Mouse (Mus musculus) kidney, postnatal 0 days (tissue): ENCODE results near the gene Scarb1. TPM values are rescaled to one million over a fixed set of nuclear protein-coding genes. Genes with fewer than 3 reads are reported as not detected.
A peak's percentile ranks its signal among the peaks of the same experiment; 100 is the strongest.

Experiments used
- ATAC-seq: fragments of 200-750 bp; cut with Nextera tagmentation; replicated peaks from 2 replicates; pipeline ENCODE4 v1.8.0; 2017; ENCODE audit warnings: low read depth, moderate number of reproducible peaks, moderate TSS enrichment, moderate library complexity; ENCODE audit not compliant: low FRiP score
- DNase-seq: peaks from one replicate; pipeline ENCODE4 v3.0.0-alpha.2; 2016; ENCODE audit warnings: low spot score
- H3K27ac ChIP-seq: fragments of 300-500 bp; sonication (generic); 2 replicates; pipeline ENCODE4 v1.5.1; 2014; ENCODE audit warnings: mild to moderate bottlenecking
- H3K27me3 ChIP-seq: fragments of 300-500 bp; sonication (generic); 2 replicates; pipeline ENCODE4 v1.6.1; 2014; ENCODE audit warnings: low read length, mixed read lengths; ENCODE audit not compliant: insufficient read depth
- H3K36me3 ChIP-seq: fragments of 300-500 bp; sonication (generic); 2 replicates; pipeline ENCODE4 v1.6.1; 2014; ENCODE audit warnings: low read length, mixed read lengths; ENCODE audit not compliant: insufficient read depth
- H3K4me1 ChIP-seq: fragments of 300-500 bp; sonication (generic); replicated peaks from 2 replicates; pipeline ENCODE4 v1.6.1; 2014; ENCODE audit warnings: antibody characterized with exemption, low read length, mixed read lengths; ENCODE audit not compliant: insufficient read depth
- H3K4me2 ChIP-seq: fragments of 300-500 bp; sonication (generic); 2 replicates; pipeline ENCODE4 v1.6.1; 2014; ENCODE audit warnings: mild to moderate bottlenecking, low read length, moderate library complexity, mixed read lengths
- H3K4me3 ChIP-seq: fragments of 300-500 bp; sonication (generic); replicated peaks from 2 replicates; pipeline ENCODE4 v1.5.1; 2014; ENCODE audit warnings: low read depth, low read length
- H3K9ac ChIP-seq: fragments of 300-500 bp; sonication (generic); 2 replicates; pipeline ENCODE4 v1.6.1; 2014; ENCODE audit warnings: low read depth, low read length
- H3K9me3 ChIP-seq: fragments of 300-500 bp; sonication (generic); replicated peaks from 2 replicates; pipeline ENCODE4 v1.6.1; 2016; ENCODE audit warnings: low read length, inconsistent platforms, mixed read lengths
- CTCF ChIP-seq: IDR thresholded peaks from 2 replicates; pipeline ENCODE4 v1.5.1; 2016; ENCODE audit warnings: antibody characterized with exemption, low read depth, mild to moderate bottlenecking, moderate library complexity
- WGBS: fragments of 180-500 bp; shearing (Covaris S2); extraction: QIAGEN DNeasy Blood & Tissue Kit; methylation state at CpG from one replicate; pipeline ENCODE4 v1.1.7; 2014; 5-methylcytosine and 5-hydroxymethylcytosine counted together
- polyA plus RNA-seq: library from polyadenylated mRNA; unstranded; fragments of >200 nt; fragmentation: Nextera tagmentation; extraction: Ambion mirVana; gene quantifications from 2 replicates; pipeline ENCODE4 v1.2.1, GENCODE M21; 2015

The Scarb1 gene
- polyA plus RNA-seq, 1 experiment from 2014 or later: 49.0 TPM

DNA sequence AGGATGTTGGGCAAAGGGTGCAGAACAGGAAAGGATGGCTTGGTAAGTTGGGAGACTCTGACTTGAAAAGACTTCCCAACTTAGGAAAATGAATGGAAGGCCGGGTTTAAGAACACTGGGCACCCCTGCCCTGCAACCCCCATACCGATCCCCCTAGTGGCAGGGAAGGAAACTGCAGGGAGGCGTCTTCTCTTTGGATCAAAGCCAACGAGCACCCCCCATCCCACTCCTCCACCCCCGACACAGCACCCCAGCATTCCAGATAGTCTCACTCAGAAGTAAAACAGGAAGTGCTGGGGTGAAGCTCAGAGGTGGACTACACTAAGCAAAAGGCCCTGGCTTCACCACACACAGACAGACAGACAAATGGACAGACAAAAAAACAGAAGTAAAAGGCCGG lies 62.6 kb downstream of the Scarb1 start:
- H3K27ac ChIP-seq: no peak overlapping the region
- ATAC-seq (no peak), DNase-seq (peak; percentile 42)
- no peaks in the 10 kb centered on the region for H3K9me3 ChIP-seq
- no peak overlapping the region for H3K4me3 ChIP-seq
- no peaks in the 10 kb centered on the region for H3K27me3 ChIP-seq
- H3K9ac ChIP-seq: no peak overlapping the region
- 28% methylated on average over 6 of the region's 6 CpGs for WGBS
- H3K36me3 ChIP-seq: no peaks in the 10 kb centered on the region
- no peak overlapping the region for H3K4me2 ChIP-seq
- TF ChIP-seq CTCF: peak; percentile 70
- no peaks in the 10 kb centered on the region for H3K4me1 ChIP-seq

DNA sequence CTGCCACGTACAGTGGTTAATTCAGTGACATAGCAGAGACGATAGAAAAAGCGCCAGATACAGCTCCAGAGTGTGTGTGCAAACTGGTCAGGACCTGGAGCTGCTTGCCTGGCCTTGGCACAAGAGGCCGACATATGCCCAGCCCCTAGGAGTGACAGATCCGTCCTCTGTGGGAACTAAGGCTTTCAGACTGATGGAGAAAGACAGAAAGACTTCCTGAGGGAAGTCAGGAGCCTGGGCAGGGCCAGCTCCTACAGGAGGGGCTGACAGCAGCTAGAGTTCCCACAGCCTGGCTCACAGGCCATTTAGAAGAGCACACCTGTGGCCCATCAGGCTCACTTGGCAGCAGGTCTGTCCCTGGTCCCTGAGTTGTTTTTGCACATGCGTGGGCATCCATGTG lies 63.6 kb downstream of the Scarb1 start:
- H3K27me3 ChIP-seq: no peaks in the 10 kb centered on the region
- DNase-seq (no peak), ATAC-seq (no peak)
- no peaks in the 10 kb centered on the region for H3K4me1 ChIP-seq
- no peak overlapping the region for H3K27ac ChIP-seq
- 85% methylated on average over 6 of the region's 6 CpGs for WGBS
- H3K36me3 ChIP-seq: no peaks in the 10 kb centered on the region
- H3K4me3 ChIP-seq: no peak overlapping the region
- no peaks in the 10 kb centered on the region for H3K9me3 ChIP-seq
- no peak overlapping the region for H3K9ac ChIP-seq
- no peak for TF ChIP-seq CTCF
- no peak overlapping the region for H3K4me2 ChIP-seq

DNA sequence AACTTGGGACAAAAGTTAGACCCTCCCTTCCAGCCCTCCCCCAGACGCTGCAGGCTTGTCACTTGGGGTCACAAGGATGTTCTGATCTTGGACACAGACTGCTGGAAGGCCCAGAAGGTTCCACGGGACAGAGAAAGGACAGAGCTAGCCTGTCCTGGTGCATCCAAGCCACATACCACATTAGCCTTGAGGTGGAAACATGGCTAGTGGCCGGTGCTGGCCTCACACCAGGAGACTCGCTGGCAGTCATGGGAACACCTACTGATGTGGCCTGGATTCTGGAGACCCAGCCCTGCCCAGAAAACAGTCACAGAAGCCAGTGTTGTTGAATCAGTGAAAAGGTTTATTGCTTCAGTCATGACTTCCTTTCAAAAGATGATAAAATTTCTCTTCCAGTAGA lies 64.1 kb downstream of the Scarb1 start:
- ATAC-seq: no peak
- H3K27me3 ChIP-seq: no peaks in the 10 kb centered on the region
- WGBS: 91% methylated on average over 4 of the region's 4 CpGs

DNA sequence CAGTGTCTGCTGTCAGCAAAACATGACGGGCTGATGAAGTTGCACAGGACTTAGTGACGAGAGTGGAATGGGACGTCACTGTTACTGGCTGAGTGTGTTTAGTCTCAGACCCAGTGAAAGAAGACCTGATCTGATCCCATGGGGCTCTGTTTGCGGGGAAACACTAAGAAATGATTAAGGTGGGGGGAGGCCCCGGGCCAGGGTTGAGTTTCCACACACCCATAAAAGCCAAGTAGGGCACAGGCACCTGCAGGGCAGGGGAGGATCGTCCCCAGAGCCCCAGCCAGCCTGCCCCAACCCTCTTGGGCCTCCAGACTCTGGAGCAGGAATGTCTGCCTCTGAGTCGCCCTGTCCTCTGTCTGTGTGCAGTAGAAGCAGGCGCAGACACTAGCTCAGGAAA lies 65.6 kb downstream of the Scarb1 start:
- Histone ChIP-seq H3K36me3 (no peaks in the 10 kb centered on the region), H3K27me3 (no peaks in the 10 kb centered on the region), H3K4me1 (no peaks in the 10 kb centered on the region), H3K4me2 (no peak overlapping the region), H3K4me3 (no peak overlapping the region), H3K9me3 (no peaks in the 10 kb centered on the region), H3K27ac (no peak overlapping the region), H3K9ac (no peak overlapping the region)
- TF ChIP-seq CTCF: no peak
- ATAC-seq: no peak
- 53% methylated on average over 8 of the region's 8 CpGs for WGBS
- DNase-seq: no peak

More for the DNA sequence above, 64.1 kb downstream of the Scarb1 start:
- Histone ChIP-seq H3K9ac (no peak overlapping the region), H3K4me2 (no peak overlapping the region), H3K4me1 (no peaks in the 10 kb centered on the region), H3K9me3 (no peaks in the 10 kb centered on the region), H3K4me3 (no peak overlapping the region), H3K27ac (no peak overlapping the region), H3K36me3 (no peaks in the 10 kb centered on the region)
- no peak for DNase-seq
- no peak for TF ChIP-seq CTCF

DNA sequence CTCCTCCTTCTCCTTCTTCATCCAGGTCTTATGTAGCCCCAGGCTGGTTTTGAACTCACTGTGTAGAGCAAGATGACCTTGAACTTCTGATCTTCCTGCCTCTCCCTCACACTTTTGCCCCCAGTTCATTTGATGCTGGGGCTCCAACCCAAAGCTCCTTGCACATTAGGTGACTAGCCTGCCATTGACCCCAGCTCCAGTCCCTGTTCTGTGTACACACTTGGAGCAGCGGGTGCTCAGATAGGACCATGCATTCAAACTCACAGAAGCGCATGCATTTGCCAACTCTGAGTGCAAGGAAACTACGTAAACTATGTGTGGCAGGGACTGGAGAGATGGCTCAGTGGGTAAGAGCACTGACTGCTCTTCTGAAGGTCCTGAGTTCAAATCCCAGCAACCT lies 66.1 kb downstream of the Scarb1 start:
- H3K4me2 ChIP-seq: no peak overlapping the region
- WGBS: 89% methylated on average over 3 of the region's 3 CpGs
- no peak overlapping the region for H3K9ac ChIP-seq
- H3K27ac ChIP-seq: no peak overlapping the region
- H3K36me3 ChIP-seq: no peaks in the 10 kb centered on the region
- no peaks in the 10 kb centered on the region for H3K4me1 ChIP-seq
- ATAC-seq: no peak
- H3K4me3 ChIP-seq: no peak overlapping the region
- no peaks in the 10 kb centered on the region for H3K9me3 ChIP-seq
- DNase-seq: no peak
- no peak for TF ChIP-seq CTCF
- H3K27me3 ChIP-seq: no peaks in the 10 kb centered on the region

DNA sequence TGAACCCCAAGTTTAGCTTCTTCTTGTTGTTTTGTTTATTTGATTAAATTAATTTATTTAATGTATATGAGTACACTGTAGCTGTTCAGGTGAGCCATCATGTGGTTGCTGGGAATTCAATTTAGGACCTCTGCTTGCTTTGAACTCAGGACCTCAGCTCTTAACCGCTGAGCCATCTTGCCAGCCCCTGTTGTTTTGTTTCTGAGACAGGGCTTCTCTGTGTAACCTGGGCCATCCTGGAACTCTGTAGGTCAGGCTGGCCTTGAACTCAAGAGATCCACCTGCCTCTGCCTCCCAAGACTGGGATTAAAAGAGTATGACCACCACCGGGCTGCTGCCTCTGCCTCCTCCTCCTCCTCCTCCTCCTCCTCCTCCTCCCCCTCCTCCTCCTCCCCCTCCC lies 66.7 kb downstream of the Scarb1 start:
- no peak overlapping the region for H3K9ac ChIP-seq
- no peaks in the 10 kb centered on the region for H3K27me3 ChIP-seq
- H3K4me3 ChIP-seq: no peak overlapping the region
- no peak for ATAC-seq
- H3K27ac ChIP-seq: no peak overlapping the region
- no peak overlapping the region for H3K4me2 ChIP-seq
- 73% methylated on average over 2 of the region's 2 CpGs for WGBS
- TF ChIP-seq CTCF: no peak
- H3K4me1 ChIP-seq: no peaks in the 10 kb centered on the region
- DNase-seq: no peak
- H3K36me3 ChIP-seq: no peaks in the 10 kb centered on the region
- no peaks in the 10 kb centered on the region for H3K9me3 ChIP-seq

DNA sequence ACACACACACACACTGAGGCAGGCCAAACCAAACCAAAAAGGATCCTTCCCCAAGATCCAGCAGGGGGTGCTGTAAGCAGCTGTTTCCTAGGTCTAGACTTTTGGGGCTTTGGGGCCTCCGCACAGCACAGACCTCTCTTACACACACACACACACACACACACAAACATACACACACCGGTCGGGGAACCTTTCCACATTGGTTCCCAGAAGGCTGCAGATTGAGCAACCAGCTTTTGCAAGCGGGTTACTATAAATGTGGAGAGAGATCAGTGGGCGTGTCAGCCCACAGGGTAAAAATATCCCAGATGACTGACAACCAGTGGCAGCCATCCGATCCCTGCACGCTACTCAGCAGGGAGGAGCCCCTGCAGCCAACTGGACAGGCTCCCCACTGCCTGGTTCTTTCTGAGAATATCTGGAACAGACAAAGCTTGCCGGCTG lies 67.2 kb downstream of the Scarb1 start:
- peak; percentile 73 for TF ChIP-seq CTCF
- Histone ChIP-seq H3K27me3 (no peaks in the 10 kb centered on the region), H3K4me3 (no peak overlapping the region), H3K9me3 (no peaks in the 10 kb centered on the region), H3K36me3 (no peaks in the 10 kb centered on the region), H3K4me2 (no peak overlapping the region), H3K27ac (no peak overlapping the region), H3K9ac (no peak overlapping the region), H3K4me1 (no peaks in the 10 kb centered on the region)
- ATAC-seq (0 out of 2 replicates have a peak, but pooled peaks have one; percentile 23), DNase-seq (peak; percentile 60)
- WGBS: 20% methylated on average over 8 of the region's 8 CpGs
